Mouse (Mus musculus): ENCODE measurements around the gene Kctd18.

- TF ChIP-seq CTCF (IDR thresholded peaks at IDR 0.05; ENCODE audit: low read depth) (no peak), EP300 (IDR thresholded peaks at IDR 0.05; ENCODE audit: low read depth) (no peak)
Measured at GRCm38 (mm10) chr1:58058846-58059245, 40.1 kb upstream of the Kctd18 start.

Data from liver, postnatal 0 days (tissue).